Mouse (Mus musculus) central nervous system, embryonic 18 days (tissue): ENCODE measurements around the gene Rgs21. TPM values are rescaled to one million over a fixed set of nuclear protein-coding genes. Genes with fewer than 3 reads are reported as not detected.

Source experiments
- polyA plus RNA-seq: library from polyadenylated mRNA; depleted of rRNA; stranded (reverse); fragments of >200 nt; gene quantifications from 2 replicates; pipeline ENCODE4 v1.2.3, GENCODE M21; 2012; rRNA removed

Gene Rgs21
- polyA plus RNA-seq: not detected in 2 replicates

GRCm38 (mm10) chr1:144567567-144567966 is at the start of gene Rgs21:
Gene Rgs21 (minus strand): TSS chr1:144567667.

Other genes starting within 250 kb of the Rgs21 start
- 0.04 and 0.16 TPM in 2 replicates for gene Rgs18, start 207.8 kb upstream of the Rgs21 start, polyA plus RNA-seq